Mouse (Mus musculus) heart, adult 2 months (tissue): ENCODE measurements around the gene Lmtk2. TPM values are rescaled to one million over a fixed set of nuclear protein-coding genes. Genes with fewer than 3 reads are reported as not detected.

Experiments
- DNase-seq, 2 experiments: peaks; one replicate each; pipeline ENCODE4 v3.0.0; 2021
- H3K27ac ChIP-seq: fragments of 200-600 bp; 2 replicates; pipeline ENCODE4 v1.8.1; 2022
- H3K27me3 ChIP-seq: fragments of 200-500 bp; 2 replicates; pipeline ENCODE4 v1.6.1; 2012; ENCODE audit warnings: mild to moderate bottlenecking, low read length, inconsistent platforms, mixed read lengths; ENCODE audit not compliant: control insufficient read depth, insufficient read depth
- H3K36me3 ChIP-seq: fragments of 200-500 bp; 2 replicates; pipeline ENCODE4 v1.6.1; 2012; ENCODE audit warnings: low read length, inconsistent platforms; ENCODE audit not compliant: control insufficient read depth, insufficient read depth
- H3K4me1 ChIP-seq: fragments of 200-500 bp; 2 replicates; pipeline ENCODE4 v1.6.1; 2011; ENCODE audit warnings: low read length; ENCODE audit not compliant: control insufficient read depth, insufficient read depth
- H3K4me3 ChIP-seq: fragments of 200-600 bp; 2 replicates; pipeline ENCODE4 v1.8.1; 2022
- H3K79me2 ChIP-seq: fragments of 200-500 bp; replicated peaks from 2 replicates; pipeline ENCODE4 v1.6.1; 2012; ENCODE audit warnings: mild to moderate bottlenecking, inconsistent platforms, low read length, moderate library complexity, mixed read lengths; ENCODE audit not compliant: control insufficient read depth, insufficient read depth
- H3K9ac ChIP-seq: fragments of 200-500 bp; 2 replicates; pipeline ENCODE4 v1.6.1; 2012; ENCODE audit warnings: low read depth, mild to moderate bottlenecking, control low read depth, inconsistent platforms, low read length, mixed read lengths
- CTCF ChIP-seq: fragments of 200-600 bp; IDR thresholded peaks from 2 replicates; pipeline ENCODE4 v1.8.1; 2022; ENCODE audit warnings: antibody characterized with exemption, mild to moderate bottlenecking, moderate library complexity
- EP300 ChIP-seq: fragments of 200-500 bp; IDR thresholded peaks from 2 replicates; pipeline ENCODE4 v1.6.1; 2011; ENCODE audit warnings: low read depth, low read length, control low read depth; ENCODE audit not compliant: insufficient read depth
- POLR2A ChIP-seq: fragments of 200-500 bp; IDR thresholded peaks from 2 replicates; pipeline ENCODE4 v1.6.1; 2011; ENCODE audit warnings: mild to moderate bottlenecking, low read depth, low read length, control low read depth; ENCODE audit not compliant: insufficient read depth
- WGBS: fragments of 180-500 bp; shearing (Covaris S2); methylation state at CpG from one replicate; pipeline ENCODE4 v1.1.7; 2018; 5-methylcytosine and 5-hydroxymethylcytosine counted together
- intact Hi-C: fragments of 180-260 bp; cut with DNase I; formaldehyde crosslinking; loops from one replicate; pipeline ENCODE4 v1.15.1; 2025
- polyA plus RNA-seq: library from polyadenylated mRNA; depleted of rRNA; stranded (reverse); fragments of >200 nt; gene quantifications from 2 replicates; pipeline ENCODE4 v1.2.3, GENCODE M21; 2012
- total RNA-seq, 2 experiments: library from RNA; stranded (reverse); gene quantifications; 2 replicates each; pipeline ENCODE4 v1.2.3; 2021

The Lmtk2 gene
- total and polyA plus RNA-seq, 3 experiments: 12.5 to 30.3 (median 27.9) TPM

- Histone ChIP-seq H3K27ac (no peak overlapping the region), H3K79me2 (no peaks in the 10 kb centered on the region), H3K4me1 (no peaks in the 10 kb centered on the region), H3K27me3 (no peaks in the 10 kb centered on the region), H3K9ac (no peak overlapping the region), H3K36me3 (no peaks in the 10 kb centered on the region), H3K4me3 (no peak overlapping the region)
- 59% methylated on average over 4 of the region's 4 CpGs for WGBS
- DNase-seq: no peak
- intact Hi-C loops: no loop called here
- TF ChIP-seq EP300: no peak
- no peak for TF ChIP-seq CTCF
- TF ChIP-seq POLR2A: no peak
Observed at GRCm38 (mm10) chr5:144084271-144084670, 16.0 kb upstream of the Lmtk2 start.

- Histone ChIP-seq H3K4me3 (no peak overlapping the region), H3K79me2 (no peaks in the 10 kb centered on the region), H3K36me3 (no peaks in the 10 kb centered on the region), H3K27ac (no peak overlapping the region), H3K4me1 (no peaks in the 10 kb centered on the region), H3K27me3 (no peaks in the 10 kb centered on the region), H3K9ac (no peak overlapping the region)
- WGBS: 72% methylated on average over 6 of the region's 6 CpGs
- TF ChIP-seq CTCF (no peak), POLR2A (no peak), EP300 (no peak)
- DNase-seq: no peak
- intact Hi-C loops: no loop called here
Observed at GRCm38 (mm10) chr5:144085696-144086095, 14.5 kb upstream of the Lmtk2 start.

GRCm38 (mm10) chr5:144086494-144086893, 13.7 kb upstream of the Lmtk2 start:
- Histone ChIP-seq H3K9ac (no peak overlapping the region), H3K4me1 (no peaks in the 10 kb centered on the region), H3K79me2 (no peaks in the 10 kb centered on the region), H3K27ac (no peak overlapping the region), H3K36me3 (no peaks in the 10 kb centered on the region), H3K4me3 (no peak overlapping the region), H3K27me3 (no peaks in the 10 kb centered on the region)
- intact Hi-C loops: no loop called here
- no peak for TF ChIP-seq POLR2A
- TF ChIP-seq CTCF: no peak
- TF ChIP-seq EP300: no peak
- no peak for DNase-seq
- 36% methylated on average over 2 of the region's 2 CpGs for WGBS

- H3K4me3 ChIP-seq: no peak overlapping the region
- WGBS: 57% methylated on average over 2 of the region's 2 CpGs
- intact Hi-C loops: no loop called here
- H3K27ac ChIP-seq: no peak overlapping the region
- H3K27me3 ChIP-seq: no peaks in the 10 kb centered on the region
- no peak overlapping the region for H3K9ac ChIP-seq
- no peaks in the 10 kb centered on the region for H3K4me1 ChIP-seq
- no peak for DNase-seq
- no peaks in the 10 kb centered on the region for H3K79me2 ChIP-seq
- no peaks in the 10 kb centered on the region for H3K36me3 ChIP-seq
- TF ChIP-seq POLR2A: no peak
- no peak for TF ChIP-seq CTCF
- TF ChIP-seq EP300: no peak
Observed at GRCm38 (mm10) chr5:144088354-144088753, 11.9 kb upstream of the Lmtk2 start.

- Histone ChIP-seq H3K36me3 (no peaks in the 10 kb centered on the region), H3K9ac (no peak overlapping the region), H3K79me2 (peaks cover 3% of the 10 kb centered on the region), H3K27me3 (no peaks in the 10 kb centered on the region), H3K4me1 (no peaks in the 10 kb centered on the region), H3K4me3 (no peak overlapping the region), H3K27ac (no peak overlapping the region)
- intact Hi-C loops: no loop called here
- 68% methylated on average over 6 of the region's 6 CpGs for WGBS
- TF ChIP-seq EP300 (no peak), CTCF (no peak)
- no peak for DNase-seq
Observed at GRCm38 (mm10) chr5:144095461-144095970, 4.7 kb upstream of the Lmtk2 start.

GRCm38 (mm10) chr5:144097902-144098639, 2.2 kb upstream of the Lmtk2 start:
- Histone ChIP-seq H3K36me3 (no peaks in the 10 kb centered on the region; the same call in 1 of the 2 replicates), H3K4me1 (peaks cover 1% of the 10 kb centered on the region), H3K4me3 (no peak overlapping the region), H3K9ac (no peak overlapping the region), H3K27me3 (no peaks in the 10 kb centered on the region), H3K79me2 (peaks cover 5% of the 10 kb centered on the region), H3K27ac (no peak overlapping the region)
- intact Hi-C loops: no loop called here
- 59% methylated on average over 16 of the region's 16 CpGs for WGBS
- no peak for DNase-seq
- TF ChIP-seq POLR2A: no peak
- no peak for TF ChIP-seq EP300
- no peak for TF ChIP-seq CTCF
